ENCODE assay signal across 11 mouse cellular contexts in the genomic region with DNA sequence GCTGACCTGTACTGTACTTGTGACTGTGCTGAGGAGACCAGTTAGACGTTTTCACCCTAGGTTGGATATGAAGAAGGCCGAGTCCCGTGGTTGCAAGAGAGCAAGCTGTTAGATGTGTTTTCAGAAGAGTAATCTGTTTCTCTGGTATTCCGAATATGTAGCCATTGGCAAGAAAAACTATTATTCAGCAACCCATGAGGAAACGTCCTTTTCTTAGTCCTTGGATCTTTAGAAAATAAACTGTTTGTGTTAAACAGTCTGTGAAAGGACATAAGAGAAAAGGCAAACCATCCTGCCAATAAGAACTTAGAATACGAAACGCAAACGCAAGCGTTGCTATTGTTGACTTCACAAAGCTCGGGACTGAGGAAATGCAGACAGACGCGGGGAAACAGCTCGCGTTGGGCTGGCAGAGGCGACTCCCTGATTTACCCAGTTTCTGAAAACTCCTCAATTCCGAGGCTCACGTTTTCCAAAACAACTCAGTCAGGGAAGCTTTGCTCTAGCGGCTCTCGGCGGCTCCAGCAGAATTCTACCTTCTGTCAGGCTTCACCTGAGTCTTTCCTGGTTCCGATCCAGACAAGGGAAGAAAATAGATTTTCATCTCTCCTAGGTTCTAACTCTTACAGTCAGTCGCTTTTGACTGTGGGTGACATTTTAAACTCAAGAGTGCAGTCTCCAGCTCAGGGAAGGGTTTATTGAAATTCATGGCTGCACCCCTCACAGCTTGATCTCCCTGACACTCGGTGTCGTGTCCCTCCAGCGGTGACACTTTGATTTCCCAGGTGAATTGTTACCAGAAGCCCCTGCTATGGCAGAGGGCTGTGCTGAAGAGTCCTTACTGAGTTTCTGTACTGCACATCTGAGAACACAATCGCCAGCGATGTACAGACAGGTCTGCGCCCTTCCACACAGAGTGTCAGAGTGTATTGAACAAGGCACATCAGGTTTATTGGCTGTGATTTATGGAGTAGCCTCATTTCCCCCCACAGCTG.
DNase-seq lines count a peak whose midpoint lies in the region; ATAC-seq and TF ChIP-seq lines count a peak whose summit lies in the region.
"Had no signal": no experiment of that assay in that cellular context is flagged by ENCODE, and none has a peak within 500 bp of the region (broad histone marks: within the 10 kb centered on the region; RNA-seq: fewer than 3 reads in every experiment).

No protein-coding gene starts in this region.

- no peaks in the 10 kb centered on the region for H3K9me3 ChIP-seq in kidney, postnatal 0 days (replicated peaks; ENCODE audit: low read length)
- H3K9me3 ChIP-seq in limb, embryonic 13.5 days: no peaks in the 10 kb centered on the region
- H3K9me3 ChIP-seq: megakaryocyte, embryonic 14.5 days had no signal

- H3K4me3 ChIP-seq in kidney, postnatal 0 days (replicated peaks; ENCODE audit: low read depth, low read length): no peak overlapping the region
- H3K4me3 ChIP-seq in limb, embryonic 13.5 days: no peak overlapping the region
- H3K4me3 ChIP-seq: megakaryocyte, embryonic 14.5 days had no signal

- no peak overlapping the region for H3K4me2 ChIP-seq in kidney, postnatal 0 days (ENCODE audit: low read length)
- no peak overlapping the region for H3K4me2 ChIP-seq in limb, embryonic 13.5 days (replicated peaks)

- no peaks in the 10 kb centered on the region for H3K27me3 ChIP-seq in kidney, postnatal 0 days (ENCODE audit: insufficient read depth, low read length)
- H3K27me3 ChIP-seq in limb, embryonic 13.5 days: no peaks in the 10 kb centered on the region

- no peak for ATAC-seq in cerebellum, adult (ENCODE audit: insufficient number of reproducible peaks, low FRiP score, low TSS enrichment)
- no peak for ATAC-seq in kidney, postnatal 0 days (replicated peaks; ENCODE audit: low FRiP score, low read depth)
- ATAC-seq in limb, embryonic 13.5 days (ENCODE audit: low FRiP score, low read depth): no peak

- 49% methylated on average over 28 of the region's 28 CpGs for WGBS in kidney, postnatal 0 days
- WGBS in limb, embryonic 13.5 days: 51% methylated on average over 28 of the region's 28 CpGs

- TF ChIP-seq CTCF in kidney, postnatal 0 days (IDR thresholded peaks at IDR 0.05; ENCODE audit: low read depth): no peak
- no peak for TF ChIP-seq CTCF in brain, embryonic 14.5 days (IDR thresholded peaks at IDR 0.05; ENCODE audit: borderline replicate concordance, extremely low read depth, insufficient read depth, insufficient read length)

- H3K36me3 ChIP-seq in kidney, postnatal 0 days (ENCODE audit: insufficient read depth, low read length): 0 out of 2 replicates have a peak, but pooled peaks cover 3% of the 10 kb centered on the region
- H3K36me3 ChIP-seq in limb, embryonic 13.5 days: peaks cover 45% of the 10 kb centered on the region

- no peak overlapping the region for H3K9ac ChIP-seq in kidney, postnatal 0 days (ENCODE audit: low read depth, low read length)
- no peak overlapping the region for H3K9ac ChIP-seq in limb, embryonic 13.5 days

- no peak overlapping the region for H3K27ac ChIP-seq in kidney, postnatal 0 days
- peak overlapping the region; percentile 63 for H3K27ac ChIP-seq in limb, embryonic 13.5 days

- DNase-seq in cerebellum, adult 9-11 months: peak; percentile 19
- peak; percentile 65 for DNase-seq in kidney, postnatal 0 days (ENCODE audit: low spot score)
- no peak for DNase-seq in kidney, adult 11 months
- DNase-seq in brain, embryonic 14.5 days (ENCODE audit: low read depth): peak; percentile 41
- no peak for DNase-seq in urinary bladder, adult 18-20 months (ENCODE audit: low spot score in 2 of 2)
- DNase-seq in right cerebral cortex, postnatal 4 days: no peak
- DNase-seq: heart, postnatal 14 days; left cerebral cortex, postnatal 4 days had no signal

- no peaks in the 10 kb centered on the region for H3K4me1 ChIP-seq in kidney, postnatal 0 days (replicated peaks; ENCODE audit: insufficient read depth, low read length)
- H3K4me1 ChIP-seq in limb, embryonic 13.5 days: peaks cover 35% of the 10 kb centered on the region
- H3K4me1 ChIP-seq: megakaryocyte, embryonic 14.5 days had no signal

- no peak for TF ChIP-seq POLR2A in brain, embryonic 14.5 days (IDR thresholded peaks at IDR 0.05; ENCODE audit: borderline replicate concordance, extremely low read depth, insufficient read depth, insufficient read length, poor library complexity, severe bottlenecking)

Comparison
In these comparisons a context has a peak if more than half of its experiments do, and no peak if none do; other contexts are left out.
1. DNase-seq: peak in cerebellum, adult 9-11 months (single experiment), kidney, postnatal 0 days (single experiment) and brain, embryonic 14.5 days (single experiment); none in kidney, adult 11 months (single experiment), urinary bladder, adult 18-20 months (0 of 2) and right cerebral cortex, postnatal 4 days (single experiment).